Mouse (Mus musculus) midbrain, embryonic 13.5 days (tissue): Measurements from ENCODE around the gene Ttpal. TPM values are rescaled to one million over a fixed set of nuclear protein-coding genes. Genes with fewer than 3 reads are reported as not detected.
"Not testable (repeated sequence)": the region's sequence is repeated elsewhere in the genome, so short reads cannot be mapped to it uniquely, and the experiment has no call there.

Source experiments
- ATAC-seq: fragments of 200-750 bp; cut with Nextera tagmentation; 2 replicates; pipeline ENCODE4 v1.8.0; 2017; ENCODE audit warnings: mild to moderate bottlenecking, moderate TSS enrichment, moderate library complexity
- H3K27ac ChIP-seq: fragments of 300-500 bp; sonication (generic); 2 replicates; pipeline ENCODE4 v1.5.1; 2015; ENCODE audit warnings: inconsistent platforms, mild to moderate bottlenecking, moderate library complexity
- H3K27me3 ChIP-seq: fragments of 300-500 bp; sonication (generic); 2 replicates; pipeline ENCODE4 v1.6.1; 2015; ENCODE audit warnings: mild to moderate bottlenecking, inconsistent platforms
- H3K36me3 ChIP-seq: fragments of 300-500 bp; sonication (generic); 2 replicates; pipeline ENCODE4 v1.6.1; 2015; ENCODE audit warnings: mild to moderate bottlenecking, inconsistent platforms
- H3K4me1 ChIP-seq: fragments of 300-500 bp; sonication (generic); replicated peaks from 2 replicates; pipeline ENCODE4 v1.6.1; 2015; ENCODE audit warnings: inconsistent platforms
- H3K4me2 ChIP-seq: fragments of 300-500 bp; sonication (generic); replicated peaks from 2 replicates; pipeline ENCODE4 v1.6.1; 2015; ENCODE audit warnings: moderate library complexity, mild to moderate bottlenecking, inconsistent platforms
- H3K4me3 ChIP-seq: fragments of 300-500 bp; sonication (generic); replicated peaks from 2 replicates; pipeline ENCODE4 v1.5.1; 2015; ENCODE audit warnings: mild to moderate bottlenecking, inconsistent platforms
- H3K9ac ChIP-seq: fragments of 300-500 bp; sonication (generic); replicated peaks from 2 replicates; pipeline ENCODE4 v1.6.1; 2015; ENCODE audit warnings: mild to moderate bottlenecking, inconsistent platforms
- H3K9me3 ChIP-seq: fragments of 300-500 bp; sonication (generic); 2 replicates; pipeline ENCODE4 v1.6.1; 2016; ENCODE audit warnings: mild to moderate bottlenecking, inconsistent platforms
- WGBS: fragments of 180-500 bp; shearing (Covaris S2); methylation state at CpG from one replicate; pipeline ENCODE4 v1.1.7; 2015; 5-methylcytosine and 5-hydroxymethylcytosine counted together
- polyA plus RNA-seq: library from polyadenylated mRNA; unstranded; fragments of >200 nt; fragmentation: Nextera tagmentation; extraction: Ambion mirVana; gene quantifications from 2 replicates; pipeline ENCODE4 v1.2.1, GENCODE M21; 2015

The Ttpal gene
- polyA plus RNA-seq, 1 experiment from 2014 or later = 50.2 TPM

DNA sequence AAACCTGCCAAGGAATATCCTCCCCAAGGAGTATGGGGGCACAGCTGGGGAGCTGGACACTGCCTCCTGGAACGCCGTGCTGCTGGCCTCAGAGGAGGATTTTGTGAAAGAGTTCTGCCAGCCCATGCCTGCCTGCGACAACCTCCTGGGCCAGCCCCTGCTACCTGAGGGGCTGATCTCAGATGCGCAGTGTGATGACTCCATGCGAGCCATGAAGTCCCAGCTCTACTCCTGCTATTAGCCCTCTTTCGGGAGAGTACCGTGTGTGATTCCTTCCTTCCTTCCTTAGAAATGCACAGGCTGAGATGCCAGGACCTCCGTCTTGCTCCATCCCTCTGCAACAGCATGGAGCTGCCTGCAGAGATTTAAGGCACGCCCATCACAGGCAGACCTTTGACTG lies 13.3 kb downstream of the Ttpal start:
- no peaks in the 10 kb centered on the region for H3K4me1 ChIP-seq
- no peaks in the 10 kb centered on the region for H3K9me3 ChIP-seq
- H3K27me3 ChIP-seq = no peaks in the 10 kb centered on the region
- H3K9ac ChIP-seq = no peak overlapping the region
- no peak overlapping the region for H3K27ac ChIP-seq
- ATAC-seq = no peak
- no peak overlapping the region for H3K4me2 ChIP-seq
- no peak overlapping the region for H3K4me3 ChIP-seq
- WGBS = 91% methylated on average over 9 of the region's 9 CpGs
- peaks cover 89% of the 10 kb centered on the region for H3K36me3 ChIP-seq

- no peaks in the 10 kb centered on the region for H3K9me3 ChIP-seq
- no peak overlapping the region for H3K4me2 ChIP-seq
- no peaks in the 10 kb centered on the region for H3K27me3 ChIP-seq
- peaks cover 89% of the 10 kb centered on the region for H3K36me3 ChIP-seq
- no peak overlapping the region for H3K9ac ChIP-seq
- no peak overlapping the region for H3K27ac ChIP-seq
- ATAC-seq = no peak
- H3K4me3 ChIP-seq = no peak overlapping the region
- no peaks in the 10 kb centered on the region for H3K4me1 ChIP-seq
- WGBS = 88% methylated on average over 4 of the region's 4 CpGs
Measured at GRCm38 (mm10) chr2:163615906-163616651, 14.0 kb downstream of the Ttpal start.

- no peak overlapping the region for H3K9ac ChIP-seq
- peaks cover 87% of the 10 kb centered on the region for H3K36me3 ChIP-seq
- no peak overlapping the region for H3K27ac ChIP-seq
- no peaks in the 10 kb centered on the region for H3K4me1 ChIP-seq
- H3K4me3 ChIP-seq = no peak overlapping the region
- H3K27me3 ChIP-seq = no peaks in the 10 kb centered on the region
- no peaks in the 10 kb centered on the region for H3K9me3 ChIP-seq
- WGBS = 83% methylated on average over 3 of the region's 3 CpGs
- no peak overlapping the region for H3K4me2 ChIP-seq
- ATAC-seq = no peak
Measured at GRCm38 (mm10) chr2:163616652-163617227, 14.6 kb downstream of the Ttpal start.

DNA sequence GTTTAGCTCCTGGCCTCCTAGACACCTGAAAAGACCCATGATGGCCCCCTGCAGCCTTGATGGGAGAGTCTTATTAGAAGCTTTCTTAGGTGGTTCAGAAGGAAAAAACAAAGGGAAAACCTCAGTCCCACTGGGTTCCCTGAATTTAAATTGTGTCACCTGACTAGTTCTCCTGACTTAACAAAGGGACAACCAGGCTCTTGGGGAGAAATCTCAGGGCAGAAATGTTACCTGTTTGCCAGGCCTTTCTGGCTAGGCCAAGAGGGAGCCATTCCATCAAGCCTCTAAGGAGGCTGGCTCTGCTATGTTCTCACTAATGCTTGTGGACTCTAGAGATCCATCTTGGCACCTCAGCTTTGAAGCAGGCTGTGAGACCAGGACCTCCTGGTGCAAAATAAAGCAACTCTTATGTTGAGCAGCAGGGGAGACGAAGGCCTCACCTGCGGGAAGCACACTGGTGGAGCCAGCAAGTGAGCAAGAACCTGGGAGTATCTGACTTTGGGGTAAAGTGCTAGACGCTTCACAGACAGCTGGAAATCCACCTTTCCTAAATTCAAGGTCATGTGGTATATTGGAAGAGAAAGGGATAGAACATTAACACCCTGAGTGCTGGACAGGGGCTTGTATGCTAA lies 15.2 kb downstream of the Ttpal start:
- no peaks in the 10 kb centered on the region for H3K9me3 ChIP-seq
- no peak overlapping the region for H3K27ac ChIP-seq
- H3K9ac ChIP-seq = no peak overlapping the region
- H3K36me3 ChIP-seq = peaks cover 88% of the 10 kb centered on the region
- no peak overlapping the region for H3K4me3 ChIP-seq
- H3K27me3 ChIP-seq = no peaks in the 10 kb centered on the region
- H3K4me2 ChIP-seq = no peak overlapping the region
- ATAC-seq = no peak
- 88% methylated on average over 3 of the region's 3 CpGs for WGBS
- no peaks in the 10 kb centered on the region for H3K4me1 ChIP-seq

DNA sequence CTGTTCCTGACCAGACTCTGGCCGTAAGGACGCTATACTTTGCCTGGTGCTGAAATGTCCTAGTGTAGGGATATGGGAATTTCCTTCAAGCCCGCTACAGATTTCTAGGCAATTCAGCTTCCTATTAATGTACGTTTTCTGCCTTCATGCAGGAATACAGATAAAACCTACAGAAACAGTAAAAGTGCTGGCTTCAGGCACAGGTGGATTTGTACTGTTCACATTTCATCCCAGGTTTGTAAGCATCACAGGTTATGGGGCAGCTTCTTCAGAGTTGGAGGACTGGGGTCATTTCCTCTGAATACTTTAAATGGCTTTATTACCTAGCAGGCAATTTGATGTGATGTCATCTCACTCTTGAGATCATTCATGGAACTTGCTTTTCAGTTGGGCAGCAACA lies 15.8 kb downstream of the Ttpal start:
- H3K4me1 ChIP-seq = no peaks in the 10 kb centered on the region
- no peaks in the 10 kb centered on the region for H3K9me3 ChIP-seq
- ATAC-seq = no peak
- no peak overlapping the region for H3K27ac ChIP-seq
- peaks cover 89% of the 10 kb centered on the region for H3K36me3 ChIP-seq
- 94% methylated on average over 4 of the region's 4 CpGs for WGBS
- H3K4me2 ChIP-seq = no peak overlapping the region
- H3K4me3 ChIP-seq = no peak overlapping the region
- no peak overlapping the region for H3K9ac ChIP-seq
- no peaks in the 10 kb centered on the region for H3K27me3 ChIP-seq

DNA sequence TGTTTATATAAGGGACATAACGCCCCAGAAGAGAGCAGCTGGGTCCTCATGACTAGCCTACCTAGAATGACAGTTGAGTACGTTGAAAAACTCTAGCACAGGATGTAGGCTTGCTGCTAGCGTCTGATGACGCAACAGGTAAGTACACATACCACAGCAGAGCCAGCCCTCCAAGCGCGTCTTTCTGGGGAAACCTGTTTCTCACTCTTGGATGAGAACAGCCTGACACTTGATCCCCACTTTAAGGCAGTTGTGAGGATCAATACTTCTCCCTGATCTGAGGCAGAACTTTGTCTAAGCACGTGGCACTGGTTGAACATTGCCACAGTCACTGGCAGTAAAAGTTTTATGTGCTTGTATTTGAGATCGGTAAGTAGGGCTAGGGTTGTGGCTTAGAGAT lies 18.3 kb downstream of the Ttpal start:
- Histone ChIP-seq H3K27me3 (no peaks in the 10 kb centered on the region), H3K4me2 (no peak overlapping the region), H3K9me3 (no peaks in the 10 kb centered on the region), H3K4me1 (no peaks in the 10 kb centered on the region), H3K9ac (no peak overlapping the region), H3K27ac (no peak overlapping the region), H3K4me3 (no peak overlapping the region), H3K36me3 (peaks cover 84% of the 10 kb centered on the region)
- WGBS = 92% methylated on average over 8 of the region's 8 CpGs
- no peak for ATAC-seq

DNA sequence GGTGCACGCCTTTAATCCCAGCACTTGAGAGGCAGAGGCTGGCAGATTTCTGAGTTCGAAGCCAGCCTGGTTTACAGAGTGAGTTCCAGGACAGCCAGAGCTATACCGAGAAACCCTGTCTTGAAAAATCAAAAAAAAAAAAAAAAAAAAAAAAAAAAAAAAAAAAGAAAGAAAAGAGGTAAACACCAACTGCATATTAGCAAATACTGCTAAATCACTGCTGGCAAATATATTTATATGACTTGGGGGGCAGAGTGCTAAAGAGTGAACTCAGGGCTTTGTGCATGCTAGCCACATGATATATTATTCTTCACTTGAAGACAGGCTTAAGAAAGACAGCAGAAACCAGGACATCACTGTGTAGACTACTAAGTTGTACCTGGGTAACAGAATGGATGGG lies 19.3 kb downstream of the Ttpal start:
- H3K36me3 ChIP-seq = peaks cover 85% of the 10 kb centered on the region

GRCm38 (mm10) chr2:163631223-163631622 lies 29.1 kb downstream of the Ttpal start:
- H3K36me3 ChIP-seq = peaks cover 80% of the 10 kb centered on the region

More for the DNA sequence above, 19.3 kb downstream of the Ttpal start:
- H3K27ac ChIP-seq, H3K4me3 ChIP-seq, H3K4me1 ChIP-seq, H3K9me3 ChIP-seq, H3K4me2 ChIP-seq, ATAC-seq, H3K9ac ChIP-seq, H3K27me3 ChIP-seq: not testable (repeated sequence)
- WGBS = 92% methylated on average over 3 of the region's 3 CpGs

DNA sequence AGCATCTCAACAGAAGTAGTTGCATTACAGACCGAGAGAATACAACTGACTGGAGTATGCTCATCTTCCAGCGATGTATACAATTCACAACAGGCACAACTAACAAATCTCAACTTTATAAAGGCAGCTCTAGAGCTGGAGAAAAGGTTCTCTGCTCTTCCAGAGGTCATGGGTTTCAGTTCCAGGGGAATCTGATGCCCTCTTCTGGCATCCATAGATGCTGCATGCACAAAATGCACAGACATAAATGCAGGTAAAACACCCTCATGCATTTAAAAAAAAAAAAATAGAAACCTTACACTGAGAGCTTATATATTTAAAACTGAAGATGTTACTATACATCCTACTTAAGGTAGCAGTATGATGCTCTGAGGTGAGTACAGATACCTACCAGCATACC lies 29.6 kb downstream of the Ttpal start:
- no peaks in the 10 kb centered on the region for H3K4me1 ChIP-seq
- no peak overlapping the region for H3K27ac ChIP-seq
- no peaks in the 10 kb centered on the region for H3K9me3 ChIP-seq
- peaks cover 77% of the 10 kb centered on the region for H3K36me3 ChIP-seq
- ATAC-seq = no peak
- no peaks in the 10 kb centered on the region for H3K27me3 ChIP-seq
- no peak overlapping the region for H3K9ac ChIP-seq
- H3K4me3 ChIP-seq = no peak overlapping the region
- no peak overlapping the region for H3K4me2 ChIP-seq
- 97% methylated on average over 2 of the region's 2 CpGs for WGBS

More at GRCm38 (mm10) chr2:163631223-163631622, 29.1 kb downstream of the Ttpal start:
- H3K4me2 ChIP-seq = no peak overlapping the region
- WGBS = 93% methylated on average over 4 of the region's 4 CpGs
- no peaks in the 10 kb centered on the region for H3K4me1 ChIP-seq
- no peak for ATAC-seq
- no peaks in the 10 kb centered on the region for H3K9me3 ChIP-seq
- H3K27ac ChIP-seq = no peak overlapping the region
- no peak overlapping the region for H3K9ac ChIP-seq
- H3K27me3 ChIP-seq = no peaks in the 10 kb centered on the region
- no peak overlapping the region for H3K4me3 ChIP-seq

GRCm38 (mm10) chr2:163634211-163634610 lies 32.1 kb downstream of the Ttpal start:
- WGBS = 92% methylated on average over 2 of the region's 2 CpGs
- H3K4me1 ChIP-seq = peaks cover 7% of the 10 kb centered on the region
- H3K36me3 ChIP-seq = peaks cover 55% of the 10 kb centered on the region
- H3K4me2 ChIP-seq = no peak overlapping the region
- H3K27me3 ChIP-seq = no peaks in the 10 kb centered on the region
- H3K27ac ChIP-seq = no peak overlapping the region
- no peak for ATAC-seq
- H3K9me3 ChIP-seq = no peaks in the 10 kb centered on the region
- no peak overlapping the region for H3K4me3 ChIP-seq
- H3K9ac ChIP-seq = no peak overlapping the region

- H3K27ac ChIP-seq = no peak overlapping the region
- no peak overlapping the region for H3K4me3 ChIP-seq
- H3K4me2 ChIP-seq = no peak overlapping the region
- H3K36me3 ChIP-seq = peaks cover 41% of the 10 kb centered on the region
- H3K9ac ChIP-seq = no peak overlapping the region
- no peaks in the 10 kb centered on the region for H3K27me3 ChIP-seq
- H3K9me3 ChIP-seq = no peaks in the 10 kb centered on the region
- H3K4me1 ChIP-seq = peaks cover 20% of the 10 kb centered on the region
- ATAC-seq = no peak
- WGBS = 97% methylated on average over 2 of the region's 2 CpGs
Measured at GRCm38 (mm10) chr2:163636057-163636456, 33.9 kb downstream of the Ttpal start.

- peaks cover 32% of the 10 kb centered on the region for H3K4me1 ChIP-seq
- 78% methylated on average over 5 of the region's 5 CpGs for WGBS
- no peaks in the 10 kb centered on the region for H3K27me3 ChIP-seq
- ATAC-seq = no peak
- H3K4me2 ChIP-seq = no peak overlapping the region
- H3K36me3 ChIP-seq = peaks cover 24% of the 10 kb centered on the region
- no peaks in the 10 kb centered on the region for H3K9me3 ChIP-seq
- no peak overlapping the region for H3K27ac ChIP-seq
- H3K9ac ChIP-seq = no peak overlapping the region
- no peak overlapping the region for H3K4me3 ChIP-seq
Measured at GRCm38 (mm10) chr2:163637655-163638266, 35.6 kb downstream of the Ttpal start.
